Mouse (Mus musculus) urinary bladder, postnatal 25 days (tissue): ENCODE measurements at regions not wholly inside any gene's neighbourhood (a gene's known extent, or its start where the extent isn't known, plus 50 kb on each side); places are given as distances from the start of the nearest gene placed in this dataset.

Experiments used
- DNase-seq: peaks from one replicate; pipeline ENCODE4 v3.0.0; 2022; ENCODE audit warnings: low spot score

GRCm38 (mm10) chr11:42067788-42068187 is 67.1 kb upstream of the Gabrg2 start:
- DNase-seq = peak; percentile 5

- DNase-seq = no peak
These were observed 50.9 kb upstream of the Gabrg2 start for GRCm38 (mm10) chr11:42051567-42051966.
